Mouse (Mus musculus) Patski (cell line): Measurements from ENCODE around the gene Ttc28. TPM values are rescaled to one million over a fixed set of nuclear protein-coding genes. Genes with fewer than 3 reads are reported as not detected.

Experiments
- ATAC-seq: fragments of 100-300 bp; one replicate; pipeline ENCODE4 v1.8.0; 2021
- CTCF ChIA-PET: fragments of 350-600 bp; sonication (Branson Sonifier 250); formaldehyde crosslinking; loops from one replicate; lab custom pipeline; 2022; ENCODE audit warnings: inconsistent platforms; lab: Charles Lee
- POLR2A ChIA-PET: fragments of 350-600 bp; sonication (Branson Sonifier 250); formaldehyde crosslinking; loops from one replicate; lab custom pipeline; 2022; ENCODE audit warnings: antibody characterized with exemption, inconsistent platforms; lab: Charles Lee
- DNase-seq: peaks from one replicate; pipeline ENCODE4 v3.0.0-alpha.2; 2011; ENCODE audit warnings: low read depth, low spot score
- H3K27me3 ChIP-seq: fragments of 371-371 bp; one replicate; pipeline ENCODE4 v1.5.1; 2021
- CTCF ChIP-seq: fragments of 100-300 bp; IDR thresholded peaks from one replicate; pipeline ENCODE4 v1.5.1; 2021
- in situ Hi-C: fragments of 300-500 bp; cut with MboI; formaldehyde crosslinking; loops from 3 replicates; pipeline ENCODE4 v1.11.1; 2018; ENCODE audit warnings: low pct_unique_long_range_greater_than_20kb, mixed read lengths
- polyA plus RNA-seq: library from polyadenylated mRNA; unstranded; gene quantifications from one replicate; pipeline ENCODE4 v1.2.3, GENCODE M21; 2021

Gene Ttc28
- polyA plus RNA-seq, 1 experiment from 2014 or later, result 9.0 TPM

DNA sequence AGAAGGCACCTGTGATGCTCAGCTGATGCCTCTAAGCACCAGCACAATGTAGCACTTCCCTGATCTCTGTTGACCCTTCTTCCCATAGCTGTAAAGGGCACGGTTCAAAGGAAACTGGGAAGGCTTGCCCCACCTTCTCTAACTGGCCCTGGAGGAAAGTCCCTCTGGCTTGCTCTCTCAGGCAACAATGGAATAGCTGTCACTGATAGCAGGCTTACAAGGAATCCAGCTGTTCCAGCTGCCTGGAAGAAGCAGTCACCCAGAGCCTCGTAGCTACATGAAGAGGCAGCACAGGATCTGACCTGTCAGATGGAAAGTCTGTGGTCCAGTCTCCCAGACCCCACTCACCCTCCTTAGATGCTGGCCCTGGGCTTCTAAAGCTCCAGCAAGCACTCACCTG is 389.2 kb downstream of the Ttc28 start:
- no peaks in the 10 kb centered on the region for H3K27me3 ChIP-seq
- no peak for ATAC-seq
- in situ Hi-C loops, result loop anchor here (5.0 kb wide), 2 partner anchors 427 to 477 kb away; no protein-coding TSS in a partner anchor
- POLR2A ChIA-PET, result interaction anchor here (1.2 kb wide), 1 partner anchor 23 kb away, joined by 3 read pairs; no protein-coding TSS in a partner anchor
- DNase-seq, result no peak
- CTCF ChIA-PET, result interaction anchor here (0.7 to 2.3 kb wide), 10 partner anchors 9 to 630 kb away, joined by 3 to 15 read pairs (median 4); no protein-coding TSS in a partner anchor
- TF ChIP-seq CTCF, result no peak

DNA sequence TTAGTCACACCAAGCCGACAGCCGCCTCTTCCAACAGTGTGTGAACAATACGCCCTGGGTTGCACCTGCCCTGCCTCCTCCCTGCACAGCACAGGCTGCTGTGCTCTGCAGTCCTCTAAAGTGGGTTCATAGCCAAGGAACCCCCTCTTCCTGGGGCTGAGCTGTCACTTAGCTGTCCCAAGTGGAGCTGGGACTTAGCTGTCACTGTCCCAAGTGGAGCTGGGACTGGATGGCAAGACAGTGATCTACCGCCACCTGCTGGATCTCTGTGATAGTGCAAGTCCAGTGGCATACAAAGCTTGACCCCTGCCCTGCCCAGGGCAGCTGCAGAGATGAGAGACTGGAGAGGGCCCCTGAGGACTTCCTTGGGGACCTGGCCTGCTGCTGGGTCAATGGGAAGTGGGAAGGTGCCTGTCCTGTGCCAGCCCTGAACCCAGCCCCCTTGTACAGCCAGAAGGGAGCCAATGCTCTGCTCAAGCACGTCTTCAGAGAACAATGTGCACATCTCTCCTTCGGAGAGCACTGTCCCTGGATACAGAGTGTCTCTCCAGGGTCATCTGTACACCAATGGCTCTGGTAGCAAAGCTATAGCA is 390.1 kb downstream of the Ttc28 start:
- no peak for ATAC-seq
- POLR2A ChIA-PET, result interaction anchor here (1.2 kb wide), 1 partner anchor 22 kb away, joined by 3 read pairs; no protein-coding TSS in a partner anchor
- in situ Hi-C loops, result loop anchor here (5.0 to 10.0 kb wide), 4 partner anchors 68 to 885 kb away; no protein-coding TSS in a partner anchor
- TF ChIP-seq CTCF, result no peak
- CTCF ChIA-PET, result interaction anchor here (0.7 to 2.3 kb wide), 20 partner anchors 10 to 631 kb away, joined by 3 to 15 read pairs (median 4); no protein-coding TSS in a partner anchor
- H3K27me3 ChIP-seq, result no peaks in the 10 kb centered on the region
- DNase-seq, result no peak

DNA sequence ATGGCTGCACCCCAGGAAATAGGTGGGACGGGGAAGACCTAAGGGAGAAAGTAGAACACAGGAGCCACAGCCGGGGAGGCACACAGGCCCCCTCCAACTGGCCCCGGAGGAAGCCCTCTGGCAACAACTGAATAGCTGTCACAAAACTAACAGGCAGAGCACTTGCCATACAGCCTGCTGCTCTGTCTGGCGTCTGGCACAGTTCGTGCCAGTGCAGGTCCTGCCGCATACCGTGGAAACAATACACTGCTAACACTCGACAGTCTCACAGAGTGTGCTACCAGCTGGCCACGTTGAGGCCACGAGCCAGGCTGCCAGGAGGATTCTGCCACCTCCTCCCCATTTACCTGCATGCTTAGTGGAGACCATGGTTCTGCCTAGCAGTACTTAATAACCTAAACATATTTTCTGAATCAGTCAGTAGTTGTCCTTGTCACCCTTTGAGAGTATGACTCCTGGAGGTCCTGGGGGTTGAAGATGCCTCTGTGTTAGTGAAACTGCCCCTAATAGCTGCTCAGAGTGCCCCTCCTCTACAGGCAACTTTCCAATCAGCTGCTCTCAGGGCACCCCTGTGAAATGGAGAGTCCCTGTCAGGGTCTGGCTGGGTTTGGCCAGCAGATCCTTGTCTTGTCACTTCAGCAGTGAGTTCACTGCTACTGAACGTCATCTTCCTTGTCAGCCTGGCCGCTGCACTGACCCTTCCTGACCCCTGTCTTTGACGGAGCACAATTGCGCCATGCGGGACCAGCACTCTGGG is 390.8 kb downstream of the Ttc28 start:
- no peak for TF ChIP-seq CTCF
- DNase-seq (no peak), ATAC-seq (no peak)
- ChIA-PET POLR2A (no interaction called here), CTCF (interaction anchor here (0.7 to 2.3 kb wide), 18 partner anchors 13 to 631 kb away, joined by 3 to 15 read pairs (median 4); no protein-coding TSS in a partner anchor)
- in situ Hi-C loops, result loop anchor here (5.0 to 10.0 kb wide), 2 partner anchors 67 to 884 kb away; no protein-coding TSS in a partner anchor
- H3K27me3 ChIP-seq, result no peaks in the 10 kb centered on the region

DNA sequence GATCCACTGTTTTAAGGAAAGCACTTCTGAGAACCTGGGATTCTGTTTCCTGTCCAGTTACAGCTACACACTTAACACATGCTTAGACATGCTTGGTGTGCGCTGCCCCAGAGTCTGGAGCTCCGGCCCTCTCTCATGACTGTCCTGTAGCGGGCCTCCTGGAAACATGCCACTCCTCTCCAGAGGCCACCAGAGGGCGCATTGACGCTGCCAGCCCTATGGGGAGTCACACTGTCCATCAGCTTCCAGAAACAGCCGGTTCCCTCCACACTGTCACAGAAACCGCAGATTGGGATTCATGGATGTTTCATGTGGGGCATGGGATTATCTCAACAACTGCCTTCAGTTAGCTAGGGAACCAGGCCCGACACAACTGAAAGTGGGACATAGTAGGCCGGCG is 394.0 kb downstream of the Ttc28 start:
- peak; percentile 61 for ATAC-seq
- POLR2A ChIA-PET, result no interaction called here
- in situ Hi-C loops, result loop anchor here (5.0 to 10.0 kb wide), 2 partner anchors 64 to 881 kb away; no protein-coding TSS in a partner anchor

DNA sequence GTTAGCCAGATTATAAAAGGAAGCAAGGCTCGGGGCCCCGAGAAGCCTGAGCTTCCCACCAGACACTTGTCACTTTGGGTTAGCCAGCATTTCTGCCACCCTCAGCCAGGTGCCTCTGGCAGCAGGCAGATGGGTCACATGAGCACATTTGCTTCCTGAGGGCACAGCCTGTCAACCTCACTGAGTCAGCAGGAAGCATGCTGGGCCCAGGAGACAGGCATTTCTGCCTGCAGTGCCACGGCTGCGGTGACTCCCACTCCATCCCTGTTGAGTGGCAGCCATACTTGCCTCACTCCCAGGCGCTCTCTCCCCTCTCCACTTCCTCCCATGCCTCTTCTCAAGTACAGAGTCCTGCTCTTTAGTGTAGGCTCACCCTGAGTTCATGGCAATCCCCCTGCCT is 395.3 kb downstream of the Ttc28 start:
- TF ChIP-seq CTCF, result no peak
- no peak for ATAC-seq
- DNase-seq, result no peak
- H3K27me3 ChIP-seq, result no peaks in the 10 kb centered on the region
- POLR2A ChIA-PET, result no interaction called here
- in situ Hi-C loops, result loop anchor here (5.0 to 10.0 kb wide), 2 partner anchors 62 to 880 kb away; no protein-coding TSS in a partner anchor
- CTCF ChIA-PET, result interaction anchor here (1.2 to 3.6 kb wide), 4 partner anchors 44 to 72 kb away, joined by 3 to 20 read pairs (median 6); no protein-coding TSS in a partner anchor

More for the DNA sequence above, 394.0 kb downstream of the Ttc28 start:
- DNase-seq, result no peak
- TF ChIP-seq CTCF, result no peak
- no peaks in the 10 kb centered on the region for H3K27me3 ChIP-seq
- CTCF ChIA-PET, result interaction anchor here (0.6 to 3.6 kb wide), 11 partner anchors 9 to 434 kb away, joined by 3 to 20 read pairs (median 3); partner anchors contain the start of genes Chek2 and Hscb

DNA sequence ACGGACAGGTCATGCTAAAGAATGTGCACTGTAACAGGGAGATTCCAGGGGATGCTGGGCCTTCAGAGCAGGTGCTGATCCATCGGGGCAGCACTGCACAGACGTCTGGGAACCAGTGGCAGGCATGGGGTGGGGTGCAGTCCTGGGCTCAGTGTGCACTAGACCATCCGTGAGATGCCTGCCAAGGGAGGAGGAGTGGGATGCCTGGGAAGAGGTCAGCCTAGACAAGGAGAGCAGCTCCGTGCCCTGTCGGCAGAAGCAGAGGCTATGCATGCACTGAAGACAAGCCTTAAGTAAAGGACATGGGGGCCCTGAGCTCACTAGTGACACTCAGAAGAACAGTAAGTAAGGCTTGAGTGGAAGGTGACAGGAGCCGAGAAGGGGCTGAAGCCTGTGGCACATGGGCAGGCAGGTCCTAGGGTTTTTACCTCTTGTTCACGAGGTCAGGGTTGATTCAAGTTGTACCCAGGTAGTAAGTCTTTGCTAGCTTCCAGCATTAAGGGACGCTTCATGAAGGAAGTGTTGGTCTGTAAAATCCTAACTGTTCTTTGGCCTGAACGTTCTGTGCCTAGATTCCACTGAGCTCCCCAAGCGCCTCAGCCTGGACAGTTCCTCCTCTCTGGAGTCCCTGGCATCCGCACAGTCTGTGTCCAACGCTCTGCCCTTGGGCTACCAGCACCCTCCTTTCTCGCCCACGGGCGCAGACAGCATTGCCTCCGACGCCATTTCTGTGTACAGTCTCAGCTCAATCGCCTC is 405.0 kb downstream of the Ttc28 start:
- CTCF ChIA-PET, result interaction anchor here (1.3 to 1.7 kb wide), 5 partner anchors 14 to 76 kb away, joined by 3 to 4 read pairs (median 4); no protein-coding TSS in a partner anchor
- in situ Hi-C loops, result no loop called here
- ATAC-seq, result peak; percentile 76

DNA sequence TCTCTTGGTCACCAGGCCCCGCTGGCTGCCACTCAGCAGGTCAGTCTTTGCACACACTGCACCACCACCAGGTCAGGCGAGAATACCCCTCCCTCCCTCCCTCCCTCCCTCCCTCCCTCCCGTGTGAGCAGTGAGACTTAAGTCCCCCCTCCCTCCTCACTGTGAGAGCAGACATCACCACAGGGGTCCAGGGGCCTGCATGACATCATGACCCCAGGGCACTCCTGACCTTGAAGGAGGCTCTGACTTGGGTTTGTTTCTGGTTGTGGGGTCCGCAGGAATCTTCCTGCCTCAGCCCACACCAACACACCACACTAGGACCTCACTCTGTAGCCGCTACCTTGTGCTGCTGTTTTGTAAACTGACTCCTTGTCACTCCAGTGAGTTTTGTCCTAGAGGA is 408.0 kb downstream of the Ttc28 start:
- ATAC-seq (no peak), DNase-seq (no peak)
- no peak for TF ChIP-seq CTCF
- in situ Hi-C loops, result no loop called here
- ChIA-PET CTCF (no interaction called here), POLR2A (no interaction called here)
- H3K27me3 ChIP-seq, result no peaks in the 10 kb centered on the region

More for the DNA sequence above, 405.0 kb downstream of the Ttc28 start:
- no peak for DNase-seq
- no peak for TF ChIP-seq CTCF
- no peaks in the 10 kb centered on the region for H3K27me3 ChIP-seq
- POLR2A ChIA-PET, result interaction anchor here (0.5 kb wide), 1 partner anchor 26 kb away, joined by 3 read pairs; no protein-coding TSS in a partner anchor

DNA sequence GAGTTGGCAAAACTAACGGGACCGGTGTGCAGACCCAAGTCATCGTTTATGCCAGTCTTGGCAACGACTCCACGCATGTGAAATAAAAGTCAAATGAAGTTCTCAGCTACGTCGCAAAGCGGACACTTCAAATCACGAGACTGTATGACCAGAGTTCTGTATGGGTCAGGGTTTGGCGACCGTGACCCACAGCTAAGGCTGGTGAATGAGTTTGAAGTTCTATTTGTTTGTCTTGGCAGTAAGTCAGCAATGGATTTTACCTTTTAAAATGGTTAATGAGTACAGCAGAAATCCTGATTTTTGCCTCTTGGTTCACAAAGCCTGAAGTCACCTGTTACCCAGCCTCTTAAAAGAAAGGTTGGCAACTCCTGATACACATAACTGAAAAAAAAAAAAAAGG is 408.9 kb downstream of the Ttc28 start:
- no peaks in the 10 kb centered on the region for H3K27me3 ChIP-seq
- DNase-seq, result no peak
- no peak for TF ChIP-seq CTCF
- ChIA-PET CTCF (interaction anchor here (1.0 kb wide), 1 partner anchor 16 kb away, joined by 3 read pairs; no protein-coding TSS in a partner anchor), POLR2A (interaction anchor here (0.7 kb wide), 1 partner anchor 385 kb away, joined by 3 read pairs; no protein-coding TSS in a partner anchor)
- ATAC-seq, result no peak
- in situ Hi-C loops, result no loop called here

DNA sequence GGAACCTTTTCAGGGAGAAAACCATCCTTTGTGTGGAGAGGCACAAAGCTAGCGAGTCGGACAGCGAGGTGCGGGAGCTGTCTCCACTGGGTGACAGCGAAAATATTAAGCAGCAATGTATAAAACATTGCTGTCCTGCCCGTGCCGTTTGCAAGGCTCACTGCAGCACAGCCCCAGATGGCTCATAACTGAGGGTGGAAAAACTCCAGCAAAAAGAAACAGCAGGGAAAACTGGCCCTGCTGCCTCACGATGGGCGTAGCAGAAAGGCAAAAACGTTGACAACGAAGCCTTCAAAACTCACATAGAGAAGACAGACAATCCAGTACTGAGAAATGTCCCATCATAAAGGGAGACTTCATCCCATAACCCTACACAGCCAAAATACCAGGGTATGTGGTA is 410.5 kb downstream of the Ttc28 start:
- no peaks in the 10 kb centered on the region for H3K27me3 ChIP-seq
- ATAC-seq (no peak), DNase-seq (no peak)
- POLR2A ChIA-PET, result no interaction called here
- TF ChIP-seq CTCF, result no peak
- in situ Hi-C loops, result no loop called here
- CTCF ChIA-PET, result no interaction called here

DNA sequence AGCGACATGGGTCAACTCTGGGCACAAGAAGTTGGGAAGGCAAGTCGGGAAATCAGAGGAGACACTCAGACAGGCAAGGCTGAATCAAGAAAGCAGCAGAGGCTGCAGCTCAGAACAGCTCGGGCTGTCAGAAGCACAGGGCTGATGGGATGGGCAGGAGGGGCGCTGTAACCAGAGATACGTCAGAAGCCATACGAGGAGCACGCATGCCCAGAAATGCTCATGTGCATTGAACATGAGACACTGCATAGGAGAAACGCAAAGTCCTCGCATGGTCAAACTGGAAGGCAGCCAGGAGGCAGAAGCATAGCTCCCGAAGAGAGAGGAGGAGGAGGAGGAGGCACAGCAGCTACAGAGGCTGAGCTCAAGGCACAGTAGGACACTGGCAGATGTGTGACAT is 412.0 kb downstream of the Ttc28 start:
- H3K27me3 ChIP-seq, result no peaks in the 10 kb centered on the region
- no peak for DNase-seq
- in situ Hi-C loops, result no loop called here
- no peak for TF ChIP-seq CTCF
- no peak for ATAC-seq
- ChIA-PET CTCF (no interaction called here), POLR2A (interaction anchor here (0.6 to 1.3 kb wide), 2 partner anchors 22 to 30 kb away, joined by 3 read pairs; no protein-coding TSS in a partner anchor)
